Mouse (Mus musculus): Measurements from ENCODE around the gene Sash1. TPM values are rescaled to one million over a fixed set of nuclear protein-coding genes. Genes with fewer than 3 reads are reported as not detected.

Sash1 gene
- 5.7 and 8.5 TPM in 2 replicates for polyA plus RNA-seq (2015; fragmentation: Nextera tagmentation; extraction: Ambion mirVana)

DNA sequence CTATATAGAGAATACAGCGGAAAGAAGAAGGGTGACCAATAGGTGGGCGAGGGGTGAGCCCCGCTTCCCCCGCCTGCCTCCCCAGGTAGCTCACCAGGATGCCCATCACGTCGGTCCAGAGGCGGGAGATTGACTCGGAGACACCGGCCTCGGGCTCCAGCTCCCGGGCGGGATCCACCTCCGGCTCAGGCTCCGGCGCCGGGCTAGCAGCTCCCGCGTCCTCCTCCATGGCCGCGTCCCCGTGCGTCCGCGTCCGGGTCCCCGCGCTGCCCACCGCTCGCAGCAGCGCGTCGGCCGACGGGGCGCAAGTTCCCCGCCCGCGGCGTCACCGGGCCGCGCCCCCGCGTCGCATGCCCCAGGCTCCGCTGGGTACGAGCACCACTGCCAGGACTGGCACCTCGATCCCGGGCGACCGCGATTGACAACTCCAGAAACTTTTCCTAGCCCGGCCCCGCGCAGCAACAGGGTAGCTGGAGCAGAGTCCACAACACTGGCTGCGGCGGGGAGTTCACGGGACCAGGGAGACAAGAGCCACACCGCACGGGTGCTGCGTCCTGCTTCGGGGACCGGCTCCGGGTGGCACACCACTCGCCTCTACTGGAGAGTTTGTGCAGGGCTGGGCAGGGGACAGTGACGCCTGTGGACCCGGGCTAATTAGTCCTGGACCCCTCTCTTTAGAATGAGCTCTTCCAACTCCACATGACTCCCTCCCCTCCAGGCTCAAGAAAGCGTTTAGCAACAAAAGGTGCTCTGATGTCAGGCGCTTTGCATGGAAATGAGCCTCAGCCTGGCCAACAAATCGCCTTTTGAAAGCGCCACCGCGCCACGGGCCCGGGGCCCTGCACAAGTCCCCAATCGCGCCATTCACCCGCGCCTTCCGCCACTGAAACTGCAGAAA is at the start of gene Sash1:
TSS of gene Sash1 (minus strand) at position 441 of the 898 bp plus-strand sequence.
- Histone ChIP-seq H3K4me3 (replicated peaks) (peak within 1 kb of the TSS; percentile 92), H3K4me1 (peaks cover 26% of the 10 kb centered on the region), H3K36me3 (no peaks in the 10 kb centered on the region), H3K4me2 (replicated peaks) (peak within 1 kb of the TSS; percentile 66), H3K9ac (peak within 1 kb of the TSS; percentile 79), H3K27ac (replicated peaks) (peak within 1 kb of the TSS; percentile 94), H3K9me3 (replicated peaks) (no peaks in the 10 kb centered on the region), H3K27me3 (no peaks in the 10 kb centered on the region)
- peak; percentile 90 for ATAC-seq (ENCODE audit: insufficient number of reproducible peaks, low FRiP score, low TSS enrichment, low read depth)
- WGBS, result under 1% methylated on average over 80 of the region's 80 CpGs

DNA sequence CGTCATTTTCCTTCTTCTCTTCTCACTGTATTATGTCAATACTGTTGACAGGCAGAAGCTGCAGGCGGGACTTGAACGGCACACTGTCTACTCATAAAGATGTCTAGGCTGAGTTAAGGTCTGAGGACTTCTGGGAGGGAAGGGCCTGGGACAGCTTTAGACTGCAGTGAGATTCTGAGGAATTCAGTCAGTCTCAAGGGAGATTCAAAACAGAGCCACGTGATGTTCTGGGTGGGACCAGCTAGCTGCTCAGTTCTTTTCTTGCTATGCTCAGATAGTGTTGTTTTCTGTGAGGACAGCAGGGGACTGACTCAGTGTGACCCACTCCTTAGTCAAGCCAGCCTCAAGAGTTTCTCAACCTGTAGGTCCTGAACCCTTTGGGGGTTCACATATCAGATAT is 49.7 kb upstream of the Sash1 start:
- H3K4me3 ChIP-seq (replicated peaks), result no peak overlapping the region
- H3K36me3 ChIP-seq, result no peaks in the 10 kb centered on the region
- H3K4me2 ChIP-seq (replicated peaks), result no peak overlapping the region
- H3K9me3 ChIP-seq (replicated peaks), result no peaks in the 10 kb centered on the region
- no peak overlapping the region for H3K9ac ChIP-seq
- H3K27ac ChIP-seq (replicated peaks), result no peak overlapping the region
- 55% methylated on average over 4 of the region's 4 CpGs for WGBS
- no peaks in the 10 kb centered on the region for H3K27me3 ChIP-seq
- no peak for ATAC-seq (ENCODE audit: insufficient number of reproducible peaks, low FRiP score, low TSS enrichment, low read depth)
- no peaks in the 10 kb centered on the region for H3K4me1 ChIP-seq

DNA sequence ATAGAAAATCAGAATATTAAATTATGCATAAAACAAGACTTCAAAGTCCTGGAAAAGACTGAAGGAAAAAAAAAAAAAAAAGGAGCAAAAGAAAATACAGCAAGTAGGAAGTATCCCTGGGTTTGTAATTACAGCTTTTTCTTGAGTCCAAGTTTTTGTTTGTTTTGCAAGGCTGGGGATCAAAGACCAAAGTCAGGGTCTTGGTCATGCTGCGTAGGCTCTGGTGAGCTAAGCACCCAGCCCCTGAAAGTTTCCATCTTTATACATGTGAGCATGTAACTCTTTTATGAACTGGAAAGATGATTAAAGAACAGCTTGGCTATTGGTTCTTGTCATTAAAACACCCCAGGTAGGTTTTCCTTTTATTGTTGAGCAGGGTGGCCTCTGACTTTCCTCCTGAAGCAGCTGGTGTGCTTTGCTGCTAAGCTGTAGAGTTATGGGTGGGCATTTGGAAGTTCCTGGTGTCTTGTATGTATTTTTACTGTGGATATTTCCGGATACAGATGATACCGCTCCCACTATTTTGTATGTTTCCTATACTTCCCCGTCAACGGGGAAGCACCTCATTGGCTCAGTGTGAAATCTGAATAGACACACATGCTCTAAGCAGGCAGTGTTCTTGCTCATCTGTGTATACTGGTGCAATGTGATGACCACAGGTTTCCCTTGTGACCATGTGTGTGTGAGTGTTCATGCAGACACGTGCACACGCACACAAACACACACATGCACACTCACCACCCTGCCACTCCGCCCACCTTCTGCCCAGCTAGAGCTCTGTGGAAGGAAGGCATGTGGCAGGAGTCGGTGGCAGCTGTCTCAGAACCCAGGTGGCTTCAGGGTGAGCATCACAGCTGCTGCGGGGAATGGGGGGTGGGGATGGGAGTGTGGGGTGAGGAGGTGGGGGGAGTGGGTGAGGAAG is 47.8 kb upstream of the Sash1 start:
- Histone ChIP-seq H3K9me3 (replicated peaks) (no peaks in the 10 kb centered on the region), H3K4me2 (replicated peaks) (no peak overlapping the region), H3K4me3 (replicated peaks) (no peak overlapping the region), H3K27ac (replicated peaks) (no peak overlapping the region), H3K9ac (no peak overlapping the region), H3K36me3 (no peaks in the 10 kb centered on the region), H3K4me1 (peaks cover 5% of the 10 kb centered on the region; the same call in 1 of the 2 replicates), H3K27me3 (no peaks in the 10 kb centered on the region)
- ATAC-seq (ENCODE audit: insufficient number of reproducible peaks, low FRiP score, low TSS enrichment, low read depth), result no peak
- WGBS, result 78% methylated on average over 10 of the region's 10 CpGs

DNA sequence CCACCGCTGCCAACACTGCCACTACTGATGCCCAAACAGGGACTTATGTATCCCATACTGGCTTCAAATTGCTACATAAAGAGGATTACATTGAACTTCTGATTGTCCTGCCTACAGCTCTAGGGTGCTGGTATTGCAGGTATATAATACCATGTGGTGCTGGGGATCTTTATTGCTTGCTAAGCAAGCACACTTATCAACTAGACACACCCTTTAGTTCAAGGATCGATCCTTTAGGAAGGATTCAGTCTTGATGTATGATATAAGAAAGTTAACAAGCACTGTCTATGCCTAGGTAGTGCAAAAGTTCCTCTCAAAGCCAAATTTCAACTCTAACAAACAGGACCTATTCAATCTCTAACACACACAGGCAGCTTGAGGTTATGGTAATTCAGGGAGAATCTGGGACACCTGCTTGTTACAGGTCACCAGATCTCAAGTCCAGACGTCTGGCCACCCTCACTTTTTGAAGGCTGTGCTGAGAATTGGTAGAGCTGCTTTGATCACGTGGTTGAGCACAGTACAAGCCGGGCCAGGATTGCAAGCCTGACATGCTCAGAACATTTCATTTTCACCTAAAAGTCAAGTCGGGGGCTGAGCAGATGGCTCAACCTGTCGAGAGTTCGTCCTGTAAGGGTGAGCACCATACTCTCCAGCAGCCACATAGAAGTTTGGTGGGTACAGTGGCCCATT is 45.8 kb upstream of the Sash1 start:
- H3K4me3 ChIP-seq (replicated peaks), result no peak overlapping the region
- WGBS, result 84% methylated on average over 8 of the region's 8 CpGs
- no peak for ATAC-seq (ENCODE audit: insufficient number of reproducible peaks, low FRiP score, low TSS enrichment, low read depth)
- H3K4me2 ChIP-seq (replicated peaks), result no peak overlapping the region
- H3K9ac ChIP-seq, result no peak overlapping the region
- H3K36me3 ChIP-seq, result no peaks in the 10 kb centered on the region
- H3K27ac ChIP-seq (replicated peaks), result no peak overlapping the region
- H3K4me1 ChIP-seq, result peaks cover 5% of the 10 kb centered on the region; the same call in 1 of the 2 replicates
- H3K27me3 ChIP-seq, result no peaks in the 10 kb centered on the region
- no peaks in the 10 kb centered on the region for H3K9me3 ChIP-seq (replicated peaks)

DNA sequence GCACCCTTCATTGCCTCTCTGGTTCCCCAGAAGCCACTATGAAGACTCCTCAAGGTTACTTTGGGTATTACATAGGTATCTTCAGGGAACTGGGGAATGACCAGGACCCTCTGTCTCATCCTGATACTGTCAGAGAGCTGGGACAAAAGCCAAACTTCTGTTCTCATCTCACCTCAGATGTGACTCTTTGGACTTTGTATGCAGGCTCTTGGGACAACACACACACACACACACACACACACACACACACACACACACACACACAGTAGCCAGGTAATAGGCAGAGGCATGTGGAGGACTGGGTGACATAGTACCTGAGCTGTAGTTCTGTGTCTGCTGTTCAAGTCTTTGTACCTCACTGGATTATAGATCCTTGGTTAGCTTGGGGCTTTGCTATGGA is 44.8 kb upstream of the Sash1 start:
- H3K9me3 ChIP-seq (replicated peaks), result no peaks in the 10 kb centered on the region
- H3K27ac ChIP-seq (replicated peaks), result no peak overlapping the region
- H3K27me3 ChIP-seq, result no peaks in the 10 kb centered on the region
- H3K36me3 ChIP-seq, result no peaks in the 10 kb centered on the region
- H3K4me3 ChIP-seq (replicated peaks), result no peak overlapping the region
- H3K4me1 ChIP-seq, result peaks cover 5% of the 10 kb centered on the region; the same call in 1 of the 2 replicates
- ATAC-seq (ENCODE audit: insufficient number of reproducible peaks, low FRiP score, low TSS enrichment, low read depth), result no peak
- H3K9ac ChIP-seq, result no peak overlapping the region
- no peak overlapping the region for H3K4me2 ChIP-seq (replicated peaks)

DNA sequence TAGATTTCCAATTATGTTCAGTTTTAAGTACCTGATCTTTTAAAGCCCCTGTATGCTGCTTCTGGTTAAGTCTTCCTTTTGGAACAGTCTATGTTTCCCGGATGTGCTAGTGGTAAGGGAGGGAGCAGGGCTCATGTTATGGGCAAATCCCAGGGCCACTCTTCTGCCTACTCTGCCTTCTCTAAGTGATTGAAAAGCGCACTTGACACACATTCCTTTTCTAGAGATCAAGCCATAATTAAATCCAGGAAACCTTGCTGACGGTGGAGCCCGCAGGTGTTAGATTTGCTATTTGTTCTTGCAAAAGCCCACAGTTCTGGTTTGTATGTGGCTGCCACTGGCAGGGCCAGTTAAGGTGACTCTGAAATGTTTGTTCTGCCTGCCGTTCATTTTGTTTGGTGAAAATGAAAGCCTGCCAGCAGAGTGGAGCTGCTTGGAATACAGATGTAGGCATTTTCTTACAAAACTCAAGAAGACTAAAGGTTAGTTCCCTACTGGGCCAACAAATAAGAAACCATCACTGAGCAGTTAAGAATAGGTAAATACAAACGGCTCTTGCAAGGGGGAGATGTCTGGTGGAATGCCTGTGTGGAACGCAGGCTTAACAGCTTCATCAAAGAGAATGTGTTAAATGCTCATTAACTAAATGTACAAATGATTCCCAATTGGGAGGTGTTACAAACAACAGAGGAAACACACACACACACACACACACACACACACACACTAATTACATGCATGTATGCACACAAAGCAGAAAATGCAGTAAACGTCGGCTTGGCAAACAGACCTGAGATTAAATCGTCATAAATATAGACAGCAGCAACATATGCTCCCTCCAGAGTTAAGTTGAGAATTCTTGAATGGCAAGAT is 43.1 kb upstream of the Sash1 start:
- Histone ChIP-seq H3K27me3 (no peaks in the 10 kb centered on the region), H3K36me3 (no peaks in the 10 kb centered on the region), H3K4me2 (replicated peaks) (no peak overlapping the region), H3K9me3 (replicated peaks) (no peaks in the 10 kb centered on the region), H3K4me3 (replicated peaks) (no peak overlapping the region), H3K9ac (no peak overlapping the region), H3K4me1 (peaks cover 5% of the 10 kb centered on the region; the same call in 1 of the 2 replicates), H3K27ac (replicated peaks) (no peak overlapping the region)
- ATAC-seq (ENCODE audit: insufficient number of reproducible peaks, low FRiP score, low TSS enrichment, low read depth), result no peak
- WGBS, result 46% methylated on average over 10 of the region's 10 CpGs

DNA sequence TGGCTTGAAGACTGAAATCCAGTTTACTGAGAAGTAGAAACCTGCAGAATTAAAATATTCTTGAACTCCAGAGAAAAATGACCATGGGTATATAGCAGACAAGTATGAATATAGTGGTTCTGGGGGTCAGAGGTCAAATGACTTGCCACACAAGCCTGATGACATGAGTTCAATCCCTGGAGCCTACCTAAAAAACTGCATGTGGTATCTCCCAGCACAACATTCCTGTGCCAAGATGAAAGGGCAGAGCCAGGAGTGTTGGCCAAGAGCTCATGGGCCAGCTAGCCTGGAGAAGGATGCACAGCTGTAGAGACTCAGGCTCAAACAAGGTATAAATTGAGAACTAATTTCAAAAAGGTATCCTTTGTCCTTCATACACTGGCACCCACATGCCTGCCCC is 42.4 kb upstream of the Sash1 start:
- H3K27me3 ChIP-seq, result no peaks in the 10 kb centered on the region
- H3K9me3 ChIP-seq (replicated peaks), result no peaks in the 10 kb centered on the region
- no peak overlapping the region for H3K4me2 ChIP-seq (replicated peaks)
- ATAC-seq (ENCODE audit: insufficient number of reproducible peaks, low FRiP score, low TSS enrichment, low read depth), result no peak
- no peak overlapping the region for H3K4me3 ChIP-seq (replicated peaks)
- H3K36me3 ChIP-seq, result no peaks in the 10 kb centered on the region
- H3K9ac ChIP-seq, result no peak overlapping the region
- no peak overlapping the region for H3K27ac ChIP-seq (replicated peaks)
- H3K4me1 ChIP-seq, result peaks cover 5% of the 10 kb centered on the region; the same call in 1 of the 2 replicates

DNA sequence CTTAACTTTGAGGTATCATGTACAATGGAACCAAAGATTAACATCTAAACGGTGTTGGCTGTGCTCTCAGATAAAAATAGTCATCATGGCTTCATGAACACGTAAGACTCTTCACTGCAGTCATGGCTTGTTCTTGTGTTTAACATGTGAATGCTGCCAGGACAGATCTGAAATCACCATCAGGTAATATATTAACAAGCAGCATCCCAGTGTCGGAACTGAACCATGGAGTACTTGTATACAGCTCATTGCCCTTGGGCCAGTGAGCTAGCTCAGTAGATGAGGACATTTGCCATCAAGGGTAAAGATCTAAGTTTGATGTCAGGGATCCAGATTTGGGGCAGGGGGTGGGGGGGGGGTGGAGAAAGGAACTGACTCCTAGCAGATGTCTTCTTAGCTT is 41.0 kb upstream of the Sash1 start:
- Histone ChIP-seq H3K4me2 (replicated peaks) (no peak overlapping the region), H3K27ac (replicated peaks) (no peak overlapping the region), H3K9ac (no peak overlapping the region), H3K27me3 (no peaks in the 10 kb centered on the region), H3K4me3 (replicated peaks) (no peak overlapping the region), H3K36me3 (no peaks in the 10 kb centered on the region), H3K4me1 (peaks cover 5% of the 10 kb centered on the region; the same call in 1 of the 2 replicates), H3K9me3 (replicated peaks) (no peaks in the 10 kb centered on the region)
- WGBS, result 91% methylated on average over 3 of the region's 3 CpGs
- ATAC-seq (ENCODE audit: insufficient number of reproducible peaks, low FRiP score, low TSS enrichment, low read depth), result no peak

DNA sequence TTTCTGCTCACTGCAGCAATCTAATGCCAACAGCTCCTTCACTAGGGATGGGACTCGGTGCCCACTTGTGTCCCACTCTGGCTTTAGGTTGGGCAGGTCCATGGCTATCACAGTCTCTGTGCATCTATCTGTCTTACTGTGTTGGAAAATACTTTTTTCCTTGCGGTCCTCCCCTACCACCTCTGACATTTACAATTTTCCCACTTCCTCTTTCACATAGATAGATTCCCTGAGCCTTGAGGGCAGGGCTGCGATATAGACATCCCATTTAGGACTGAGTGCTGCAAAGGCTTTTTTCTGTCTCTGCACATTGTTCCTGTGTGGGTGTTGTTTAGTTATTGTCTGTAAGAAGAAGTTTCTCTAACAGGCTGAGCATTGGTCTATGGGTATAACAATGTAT is 40.4 kb upstream of the Sash1 start:
- Histone ChIP-seq H3K9ac (no peak overlapping the region), H3K4me3 (replicated peaks) (no peak overlapping the region), H3K27ac (replicated peaks) (no peak overlapping the region), H3K4me2 (replicated peaks) (no peak overlapping the region), H3K27me3 (no peaks in the 10 kb centered on the region), H3K9me3 (replicated peaks) (no peaks in the 10 kb centered on the region), H3K4me1 (peaks cover 5% of the 10 kb centered on the region), H3K36me3 (no peaks in the 10 kb centered on the region)
- WGBS, result 85% methylated on average over 3 of the region's 3 CpGs
- ATAC-seq (ENCODE audit: insufficient number of reproducible peaks, low FRiP score, low TSS enrichment, low read depth), result no peak

DNA sequence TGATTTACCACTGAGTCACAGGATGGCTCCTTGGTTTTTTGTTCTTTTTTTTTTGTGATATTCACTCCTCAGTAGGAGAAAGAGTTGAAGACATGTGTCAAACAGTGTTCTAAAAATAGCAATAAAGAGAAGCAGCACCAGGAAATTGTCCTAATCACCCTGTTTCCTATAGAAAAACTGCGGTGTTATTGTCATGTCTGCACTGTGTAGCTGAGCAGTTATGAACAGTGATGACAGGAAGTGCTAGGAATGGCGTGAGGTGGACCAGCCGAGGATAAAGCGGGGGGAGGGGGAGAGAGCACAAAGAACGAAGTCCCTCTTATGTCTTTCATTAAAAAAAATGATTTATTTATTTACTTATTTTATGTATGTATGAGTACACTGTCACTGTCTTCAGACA is 39.4 kb upstream of the Sash1 start:
- no peaks in the 10 kb centered on the region for H3K9me3 ChIP-seq (replicated peaks)
- no peak overlapping the region for H3K9ac ChIP-seq
- no peaks in the 10 kb centered on the region for H3K27me3 ChIP-seq
- H3K4me2 ChIP-seq (replicated peaks), result no peak overlapping the region
- H3K36me3 ChIP-seq, result no peaks in the 10 kb centered on the region
- ATAC-seq (ENCODE audit: insufficient number of reproducible peaks, low FRiP score, low TSS enrichment, low read depth), result no peak
- no peak overlapping the region for H3K4me3 ChIP-seq (replicated peaks)
- H3K27ac ChIP-seq (replicated peaks), result no peak overlapping the region
- WGBS, result 46% methylated on average over 5 of the region's 5 CpGs
- H3K4me1 ChIP-seq, result peaks cover 5% of the 10 kb centered on the region

Data from embryonic facial prominence, embryonic 15.5 days (tissue).